Mouse (Mus musculus) lung, postnatal 25 days (tissue): ENCODE results near the gene Cxcl13.
A peak's percentile ranks its signal among the peaks of the same experiment; 100 is the strongest.

Experiments
- DNase-seq: peaks from one replicate; pipeline ENCODE4 v3.0.0; 2022; ENCODE audit warnings: low spot score

Cxcl13 gene

DNA sequence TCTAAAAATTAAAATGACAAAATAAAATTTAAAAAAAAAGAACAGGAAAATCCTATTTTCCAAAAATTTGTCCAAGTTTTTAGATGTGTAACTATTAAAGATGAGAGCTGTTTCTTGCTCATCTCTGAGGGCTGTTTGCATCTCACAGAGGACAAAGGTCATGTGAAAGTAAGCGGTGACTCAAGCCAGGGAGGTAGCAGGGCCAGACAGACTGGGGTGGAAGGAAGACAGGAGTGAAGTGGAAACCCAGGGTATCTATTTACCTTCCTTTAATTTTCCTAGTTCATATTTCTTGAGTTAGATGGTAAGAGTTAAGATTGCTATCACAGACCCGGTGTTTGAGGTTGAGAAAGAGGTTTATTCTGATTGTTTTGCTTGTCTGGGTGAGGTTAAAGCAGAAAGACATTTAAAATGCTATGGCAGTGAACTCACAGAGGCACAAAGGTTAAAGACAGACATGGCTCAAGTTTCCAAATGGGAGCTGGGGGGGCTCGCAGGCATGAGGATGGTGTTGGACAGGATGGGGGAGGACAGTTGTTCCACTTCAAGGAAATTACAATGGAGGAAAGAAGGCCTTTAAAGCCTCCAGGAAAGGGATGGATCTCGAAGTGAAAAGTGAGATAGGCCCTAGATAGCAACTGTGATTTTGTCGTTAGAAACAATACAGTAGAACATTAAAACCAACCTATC lies 27.2 kb downstream of the Cxcl13 start:
- DNase-seq = no peak

GRCm38 (mm10) chr5:95991339-95992292 lies 34.9 kb downstream of the Cxcl13 start:
- no peak for DNase-seq

DNA sequence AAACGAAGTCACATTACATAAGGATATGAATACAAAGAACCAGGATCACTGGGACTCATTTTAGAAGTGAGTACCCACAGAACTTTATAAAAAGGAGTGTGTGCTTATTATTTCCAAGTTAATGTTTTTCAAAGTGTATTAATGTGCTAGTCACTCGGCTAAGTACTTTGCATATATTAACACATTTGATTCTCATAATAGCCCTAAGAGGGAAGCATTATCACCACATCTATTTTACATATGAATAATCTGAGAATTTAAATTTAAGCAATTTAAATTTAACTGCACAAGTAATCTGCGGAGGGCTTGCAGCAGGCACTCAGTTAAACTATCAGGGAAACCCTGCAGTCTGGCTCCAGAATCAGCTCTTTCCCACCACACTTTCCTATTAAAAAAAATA lies 40.5 kb downstream of the Cxcl13 start:
- DNase-seq = no peak

- no peak for DNase-seq
Observed at GRCm38 (mm10) chr5:96003348-96003747, 46.6 kb downstream of the Cxcl13 start.

DNA sequence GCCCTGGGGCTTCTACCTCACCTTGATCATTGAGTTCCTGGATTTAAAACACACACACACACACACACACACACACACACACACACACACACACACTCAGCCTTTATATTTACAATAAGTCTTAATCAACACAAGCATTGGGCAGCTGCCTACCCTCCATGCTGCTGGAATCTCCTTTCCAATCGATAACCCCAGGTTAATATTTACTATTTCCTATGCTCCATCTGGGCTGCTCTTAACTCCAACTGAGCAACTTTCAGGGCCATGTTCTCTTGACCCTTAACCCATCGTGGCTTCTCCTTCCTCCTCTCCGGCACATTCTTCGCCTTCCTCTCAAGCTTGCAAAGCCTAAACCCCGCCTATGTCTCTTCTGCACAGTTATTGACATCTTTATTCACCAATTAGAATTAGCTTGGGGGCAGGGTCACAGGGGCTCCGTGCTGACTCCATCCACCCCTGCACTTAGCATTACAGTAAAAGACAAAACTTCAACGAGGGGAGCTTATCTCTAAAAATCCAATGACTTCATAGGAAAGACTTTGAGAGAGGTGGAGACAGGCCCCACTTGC lies 51.6 kb downstream of the Cxcl13 start:
- DNase-seq = no peak

DNA sequence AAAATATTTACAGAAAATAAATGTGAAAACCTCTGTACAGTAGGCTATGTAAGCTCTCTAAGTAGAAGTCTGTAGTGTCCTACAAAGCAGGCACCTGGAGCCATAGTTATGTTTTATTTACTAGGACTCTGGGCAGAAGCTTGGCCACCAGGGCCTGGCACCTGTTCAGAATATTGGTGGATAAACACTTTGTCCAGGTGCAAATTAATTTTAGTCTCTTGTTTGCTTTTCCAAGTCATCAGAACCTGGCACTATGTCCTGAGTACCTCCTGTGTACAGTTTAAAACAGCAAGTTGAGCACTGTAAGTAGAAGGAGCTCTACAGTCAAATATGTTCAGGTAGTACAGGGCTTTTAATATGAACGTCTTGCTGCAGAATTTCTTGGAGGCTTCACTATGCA lies 52.3 kb downstream of the Cxcl13 start:
- DNase-seq = peak; percentile 24
